Mouse (Mus musculus): Measurements from ENCODE around the gene Tmem37. TPM values are rescaled to one million over a fixed set of nuclear protein-coding genes. Genes with fewer than 3 reads are reported as not detected.

Gene Tmem37
- total RNA-seq, 2 experiments from 2014 or later, result not detected

GRCm38 (mm10) chr1:120064036-120064682, 9.7 kb downstream of the Tmem37 start:
- ATAC-seq (replicated peaks; ENCODE audit: low FRiP score, low TSS enrichment, poor library complexity, severe bottlenecking), result no peak

- no peak for ATAC-seq (replicated peaks; ENCODE audit: low FRiP score, low TSS enrichment, poor library complexity, severe bottlenecking)
Observed at GRCm38 (mm10) chr1:120062231-120062630, 11.6 kb downstream of the Tmem37 start.

DNA sequence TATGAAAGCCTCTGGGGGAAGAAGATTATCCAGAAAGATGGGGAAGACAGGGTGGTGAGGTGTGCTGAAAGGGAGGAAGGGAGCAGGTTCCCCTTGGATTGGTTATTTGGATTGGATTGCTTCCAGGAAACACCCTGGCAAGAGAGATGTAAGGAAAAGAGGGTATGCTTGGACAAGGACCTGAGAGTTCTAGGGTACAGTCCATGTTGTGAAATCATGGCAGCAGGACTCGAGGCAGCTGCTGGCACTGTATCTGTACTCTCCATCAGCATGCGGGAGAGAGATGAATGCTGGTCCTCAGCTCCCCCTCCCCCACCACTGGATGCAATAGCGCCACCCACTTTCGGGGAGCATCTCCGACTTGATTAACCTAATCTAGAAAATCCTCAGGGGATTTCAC, 13.2 kb downstream of the Tmem37 start:
- ATAC-seq (replicated peaks; ENCODE audit: low FRiP score, low TSS enrichment, poor library complexity, severe bottlenecking), result no peak

GRCm38 (mm10) chr1:120057674-120058430, 16.0 kb downstream of the Tmem37 start:
- ATAC-seq (replicated peaks; ENCODE audit: low FRiP score, low TSS enrichment, poor library complexity, severe bottlenecking), result no peak

GRCm38 (mm10) chr1:120057044-120057443, 16.8 kb downstream of the Tmem37 start:
- no peak for ATAC-seq (replicated peaks; ENCODE audit: low FRiP score, low TSS enrichment, poor library complexity, severe bottlenecking)

- ATAC-seq (replicated peaks; ENCODE audit: low FRiP score, low TSS enrichment, poor library complexity, severe bottlenecking), result no peak
Observed at GRCm38 (mm10) chr1:120056236-120056635, 17.6 kb downstream of the Tmem37 start.

DNA sequence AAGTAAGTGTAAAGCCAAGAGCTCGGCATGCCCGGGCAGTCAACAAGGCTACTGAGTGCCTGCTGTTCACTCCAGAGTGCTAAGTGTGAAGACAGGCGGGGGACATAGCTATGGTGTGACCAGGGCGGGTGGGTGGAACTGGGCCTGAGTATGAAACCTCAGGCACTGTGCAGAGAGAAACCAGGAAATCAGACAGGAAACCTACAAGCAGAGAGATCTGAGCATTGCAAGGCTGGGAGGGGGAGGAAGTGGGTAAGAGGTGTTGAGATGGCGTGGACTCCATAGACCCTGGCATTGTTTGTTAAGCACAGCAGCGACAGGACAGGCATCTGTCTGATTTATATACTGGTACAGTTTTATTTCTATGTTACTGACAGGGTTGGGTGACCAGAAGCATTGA, 18.4 kb downstream of the Tmem37 start:
- ATAC-seq (replicated peaks; ENCODE audit: low FRiP score, low TSS enrichment, poor library complexity, severe bottlenecking), result peak; percentile 43; the same call in 1 of the 2 replicates

DNA sequence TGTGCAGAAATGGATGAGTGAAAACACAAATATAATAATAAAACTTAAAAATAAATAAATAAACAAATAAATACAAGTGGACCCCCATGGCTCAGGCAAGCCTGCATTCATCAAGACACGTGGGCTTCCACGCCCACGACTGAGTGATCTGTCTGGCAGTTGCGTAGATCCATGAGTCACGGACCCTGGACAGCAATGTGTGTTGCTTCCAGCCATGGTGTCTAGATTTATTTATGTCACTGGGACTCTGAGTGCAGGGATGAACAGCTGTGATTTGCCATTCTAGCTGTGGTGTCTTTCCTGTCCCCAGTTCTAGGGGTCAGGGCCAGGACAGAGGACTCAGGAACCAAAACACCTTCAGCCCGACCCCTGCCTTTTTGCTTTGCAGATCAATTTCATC, 18.9 kb downstream of the Tmem37 start:
- no peak for ATAC-seq (replicated peaks; ENCODE audit: low FRiP score, low TSS enrichment, poor library complexity, severe bottlenecking)

GRCm38 (mm10) chr1:120051070-120051469, 22.8 kb downstream of the Tmem37 start:
- no peak for ATAC-seq (replicated peaks; ENCODE audit: low FRiP score, low TSS enrichment, poor library complexity, severe bottlenecking)

DNA sequence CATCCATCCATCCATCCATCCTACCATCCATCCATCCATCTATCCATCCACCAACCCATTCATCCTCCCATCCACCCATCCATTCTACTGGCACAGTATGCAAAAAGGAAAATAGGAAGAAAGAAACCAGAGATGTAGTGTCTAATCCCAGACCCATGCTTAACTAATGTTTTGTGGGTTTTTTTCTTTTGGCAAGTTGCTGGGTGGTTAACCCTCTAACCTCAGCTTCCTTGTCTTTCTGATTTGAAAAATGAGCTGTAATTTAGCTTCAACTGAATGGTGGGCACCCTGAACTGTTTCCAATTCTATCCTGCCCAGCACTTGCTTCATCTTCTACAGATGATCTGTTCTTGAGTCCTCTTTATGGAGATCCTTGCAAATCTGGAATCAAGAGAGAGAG, 26.5 kb downstream of the Tmem37 start:
- no peak for ATAC-seq (replicated peaks; ENCODE audit: low FRiP score, low TSS enrichment, poor library complexity, severe bottlenecking)

DNA sequence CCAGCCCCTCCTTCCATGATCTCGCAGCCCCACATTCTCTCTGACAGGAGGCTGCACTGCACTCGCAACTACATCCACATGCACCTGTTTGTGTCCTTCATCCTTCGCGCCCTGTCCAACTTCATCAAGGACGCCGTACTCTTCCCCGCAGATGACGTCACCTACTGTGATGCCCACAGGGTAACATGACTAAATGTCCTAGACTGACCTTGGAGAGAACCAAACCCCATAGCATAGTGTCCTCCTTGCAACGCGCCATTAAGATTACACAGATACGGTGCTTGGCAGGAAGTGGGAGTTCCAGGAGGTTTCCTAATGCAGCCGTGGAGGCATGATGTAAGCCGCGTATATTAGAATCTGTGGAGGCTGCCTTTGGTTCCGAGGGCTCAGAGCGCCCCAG, 29.3 kb downstream of the Tmem37 start:
- ATAC-seq (replicated peaks; ENCODE audit: low FRiP score, low TSS enrichment, poor library complexity, severe bottlenecking), result no peak

- no peak for ATAC-seq (replicated peaks; ENCODE audit: low FRiP score, low TSS enrichment, poor library complexity, severe bottlenecking)
Observed at GRCm38 (mm10) chr1:120042421-120042820, 31.5 kb downstream of the Tmem37 start.

DNA sequence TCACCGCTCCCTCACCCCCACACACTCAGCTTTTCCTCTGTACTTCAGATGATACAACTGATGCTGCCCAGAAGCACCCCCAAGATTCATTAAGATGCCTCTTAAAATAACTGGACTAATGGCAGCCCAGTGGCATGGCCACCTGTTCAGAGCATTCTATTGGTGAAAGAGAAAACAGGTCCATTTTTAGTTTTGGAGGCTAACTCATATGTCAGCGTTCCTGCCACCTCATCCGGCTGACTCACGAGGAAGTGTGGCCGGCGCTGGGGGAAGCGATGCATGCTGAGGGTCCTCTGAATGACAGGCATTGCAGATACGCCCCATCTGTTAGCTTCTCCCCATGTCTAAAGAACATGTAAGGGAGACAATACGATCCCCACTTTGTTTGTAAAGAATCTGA, 35.3 kb downstream of the Tmem37 start:
- no peak for ATAC-seq (replicated peaks; ENCODE audit: low FRiP score, low TSS enrichment, poor library complexity, severe bottlenecking)

GRCm38 (mm10) chr1:120037021-120037683, 36.7 kb downstream of the Tmem37 start:
- no peak for ATAC-seq (replicated peaks; ENCODE audit: low FRiP score, low TSS enrichment, poor library complexity, severe bottlenecking)

DNA sequence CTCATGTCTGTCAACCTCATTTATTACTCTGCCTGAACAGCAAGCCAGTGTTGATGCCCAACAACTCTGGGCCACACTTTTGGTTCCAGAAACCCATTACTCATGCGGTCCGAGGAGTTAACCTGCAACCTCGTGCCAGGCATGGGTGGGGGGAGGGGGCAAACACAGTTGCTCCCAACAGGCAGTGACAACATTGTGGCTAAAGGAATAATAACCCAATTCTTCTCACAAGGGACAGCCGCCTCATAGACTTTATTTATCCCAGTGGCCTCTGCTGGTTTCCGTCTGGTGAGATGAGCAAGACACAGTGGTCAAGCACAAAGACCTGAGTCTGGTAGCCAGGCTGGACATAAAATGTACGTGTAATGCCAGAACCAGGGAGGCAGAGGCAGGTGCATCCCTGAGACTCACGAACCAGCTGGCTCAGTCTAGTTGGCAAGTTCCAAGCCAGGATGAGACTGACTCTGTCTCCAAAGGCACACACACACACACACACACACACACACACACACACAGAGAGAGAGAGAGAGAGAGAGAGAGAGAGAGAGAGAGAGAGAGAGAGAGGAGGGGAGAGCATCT, 38.3 kb downstream of the Tmem37 start:
- ATAC-seq (replicated peaks; ENCODE audit: low FRiP score, low TSS enrichment, poor library complexity, severe bottlenecking), result no peak

DNA sequence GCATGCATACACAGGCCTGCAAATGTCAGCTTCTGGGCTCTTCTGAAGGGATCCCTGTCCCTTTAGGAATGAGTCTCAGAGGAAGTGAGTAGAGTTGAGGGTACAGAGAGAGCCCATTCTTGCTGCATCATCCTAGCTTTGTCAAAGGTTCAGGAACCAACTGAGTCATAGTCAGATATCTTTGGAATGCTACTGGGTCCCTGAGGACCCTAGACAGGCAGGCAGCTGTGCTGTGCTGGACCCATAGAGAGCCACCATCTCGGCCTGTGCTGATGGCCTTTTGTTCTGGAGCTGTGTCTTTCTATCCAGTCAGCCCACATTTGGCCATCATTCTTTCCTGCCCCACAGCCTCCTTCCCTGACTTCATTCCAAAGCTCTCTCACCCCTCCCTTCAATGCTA, 39.1 kb downstream of the Tmem37 start:
- no peak for ATAC-seq (replicated peaks; ENCODE audit: low FRiP score, low TSS enrichment, poor library complexity, severe bottlenecking)

GRCm38 (mm10) chr1:120033469-120033854, 40.4 kb downstream of the Tmem37 start:
- no peak for ATAC-seq (replicated peaks; ENCODE audit: low FRiP score, low TSS enrichment, poor library complexity, severe bottlenecking)

GRCm38 (mm10) chr1:120032804-120033468, 40.9 kb downstream of the Tmem37 start:
- peak; percentile 94 for ATAC-seq (replicated peaks; ENCODE audit: low FRiP score, low TSS enrichment, poor library complexity, severe bottlenecking)

DNA sequence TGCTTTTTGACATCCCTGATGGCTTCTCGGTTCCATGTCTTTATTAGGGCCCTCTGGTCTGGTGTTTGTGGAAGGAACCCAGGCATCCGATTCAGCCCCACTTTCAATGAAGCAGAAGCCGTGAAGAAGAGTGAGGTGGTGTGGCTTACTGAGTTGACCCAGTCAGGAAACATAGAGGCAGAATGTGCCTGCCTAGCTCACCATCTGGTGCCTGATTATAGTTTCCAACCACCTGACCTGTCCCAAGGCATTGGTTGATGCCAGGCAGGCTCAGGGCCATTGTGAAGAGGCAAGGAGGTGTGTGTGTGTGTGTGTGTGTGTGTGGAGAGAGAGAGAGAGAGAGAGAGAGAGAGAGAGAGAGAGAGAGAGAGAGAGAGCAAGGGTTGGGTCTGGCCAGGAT, 43.4 kb downstream of the Tmem37 start:
- no peak for ATAC-seq (replicated peaks; ENCODE audit: low FRiP score, low TSS enrichment, poor library complexity, severe bottlenecking)

DNA sequence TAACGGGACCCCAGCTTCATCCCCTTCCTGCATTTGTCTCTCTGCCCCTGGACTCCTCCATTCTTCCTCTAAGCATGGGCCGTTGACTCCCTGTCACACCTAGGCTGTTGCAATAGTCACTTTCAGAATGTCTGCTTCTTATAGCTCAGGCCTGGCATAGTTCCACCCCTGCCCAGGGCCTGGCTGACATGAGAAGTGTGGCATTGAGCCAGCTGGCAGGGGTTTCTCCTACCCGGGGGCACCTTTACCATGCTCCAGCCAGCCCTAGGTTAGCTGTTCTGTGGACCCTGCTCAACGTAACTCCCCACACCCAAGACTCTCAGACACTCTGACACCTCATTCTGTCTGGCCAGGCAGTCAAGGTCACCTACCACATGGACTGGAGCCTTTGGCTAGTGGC, 46.2 kb downstream of the Tmem37 start:
- ATAC-seq (replicated peaks; ENCODE audit: low FRiP score, low TSS enrichment, poor library complexity, severe bottlenecking), result no peak

Measured in megakaryocyte-erythroid progenitor cell, adult 5-6 weeks (primary cell).